Mouse (Mus musculus): ENCODE data around the gene Ccdc138. TPM values are rescaled to one million over a fixed set of nuclear protein-coding genes. Genes with fewer than 3 reads are reported as not detected.
A peak's percentile ranks its signal among the peaks of the same experiment; 100 is the strongest.

Ccdc138 gene
- total and polyA plus RNA-seq, 2 experiments from 2014 or later: 2.0 to 6.4 TPM

DNA sequence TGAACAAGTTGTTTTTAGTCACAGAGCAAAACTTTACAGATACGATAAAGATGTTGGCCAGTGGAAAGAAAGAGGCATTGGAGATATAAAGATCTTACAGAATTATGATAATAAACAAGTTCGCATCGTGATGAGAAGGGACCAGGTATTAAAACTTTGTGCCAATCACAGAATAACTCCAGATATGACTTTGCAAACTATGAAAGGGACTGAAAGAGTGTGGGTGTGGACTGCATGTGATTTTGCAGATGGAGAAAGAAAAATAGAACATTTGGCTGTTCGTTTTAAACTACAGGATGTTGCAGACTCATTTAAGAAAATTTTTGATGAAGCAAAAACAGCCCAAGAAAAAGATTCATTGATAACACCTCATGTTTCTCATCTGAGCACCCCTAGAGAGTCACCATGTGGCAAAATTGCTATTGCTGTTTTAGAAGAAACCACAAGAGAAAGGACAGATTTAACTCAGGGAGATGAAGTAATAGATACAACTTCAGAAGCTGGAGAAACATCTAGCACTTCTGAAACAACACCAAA is 17.7 kb upstream of the Ccdc138 start:
- no peak for DNase-seq (ENCODE audit: low spot score)
- Histone ChIP-seq H3K4me2 (ENCODE audit: low read depth, low read length) (no peak overlapping the region), H3K27ac (no peak overlapping the region), H3K27me3 (ENCODE audit: insufficient read depth, low read length) (no peaks in the 10 kb centered on the region), H3K4me3 (ENCODE audit: low read length) (no peak overlapping the region), H3K4me1 (ENCODE audit: insufficient read depth, low read length) (no peaks in the 10 kb centered on the region), H3K9me3 (ENCODE audit: low read length) (no peaks in the 10 kb centered on the region), H3K36me3 (ENCODE audit: insufficient read depth, low read length) (peaks cover 56% of the 10 kb centered on the region), H3K9ac (replicated peaks; ENCODE audit: low read length) (no peak overlapping the region)
- no peak for TF ChIP-seq CTCF (IDR thresholded peaks at IDR 0.05; ENCODE audit: low read depth)
- no peak for ATAC-seq
- WGBS: 95% methylated on average over 4 of the region's 4 CpGs

DNA sequence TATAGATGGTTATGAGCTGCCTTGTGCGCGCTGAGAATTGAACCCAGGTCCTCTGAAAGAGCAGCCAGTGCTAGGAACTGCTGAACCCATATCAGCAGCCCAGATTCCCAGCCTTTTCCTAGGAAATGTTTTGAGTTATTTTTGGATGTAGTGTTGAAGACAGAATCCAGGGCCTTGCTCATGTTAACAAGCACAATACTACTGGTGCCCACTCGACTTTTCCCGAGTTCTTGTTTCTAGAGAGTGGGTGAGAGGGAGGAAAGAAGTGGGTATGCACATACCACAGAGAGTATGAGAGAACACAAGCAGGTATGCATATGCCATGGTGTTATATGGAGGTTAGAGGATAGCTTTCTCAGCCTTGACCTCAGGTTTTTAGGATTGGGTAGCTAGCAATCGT is 6.7 kb upstream of the Ccdc138 start:
- peaks cover 29% of the 10 kb centered on the region for H3K36me3 ChIP-seq (ENCODE audit: insufficient read depth, low read length)

DNA sequence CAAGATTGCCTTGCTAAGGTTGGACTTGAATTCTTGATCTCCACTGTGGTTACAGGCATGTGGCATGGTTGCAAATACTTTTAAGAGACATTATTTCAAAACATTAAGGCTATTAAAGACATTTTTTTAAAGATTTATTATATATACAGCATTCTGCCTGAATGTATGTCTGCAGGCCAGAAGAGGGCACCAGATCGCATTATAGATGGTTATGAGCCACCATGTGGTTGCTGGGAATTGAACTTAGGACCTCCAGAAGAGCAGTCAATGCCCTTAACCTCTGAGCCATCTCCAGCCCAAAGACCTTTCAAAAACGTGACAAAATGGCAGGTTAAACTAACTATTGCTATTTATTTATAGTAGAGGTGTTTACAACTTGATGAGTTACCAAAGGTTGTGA is 2.1 kb upstream of the Ccdc138 start:
- Histone ChIP-seq H3K9ac (replicated peaks; ENCODE audit: low read length) (no peak overlapping the region), H3K9me3 (ENCODE audit: low read length) (no peaks in the 10 kb centered on the region), H3K4me1 (ENCODE audit: insufficient read depth, low read length) (no peaks in the 10 kb centered on the region), H3K36me3 (ENCODE audit: insufficient read depth, low read length) (peaks cover 29% of the 10 kb centered on the region), H3K27ac (no peak overlapping the region), H3K4me2 (ENCODE audit: low read depth, low read length) (no peak overlapping the region), H3K27me3 (ENCODE audit: insufficient read depth, low read length) (no peaks in the 10 kb centered on the region), H3K4me3 (ENCODE audit: low read length) (no peak overlapping the region)
- WGBS: 86% methylated on average over 2 of the region's 2 CpGs
- DNase-seq (ENCODE audit: low spot score) (no peak), ATAC-seq (no peak)
- peak; percentile 18; the same call in 1 of the 2 replicates for TF ChIP-seq CTCF (IDR thresholded peaks at IDR 0.05; ENCODE audit: low read depth)

More for the DNA sequence above, 6.7 kb upstream of the Ccdc138 start:
- Histone ChIP-seq H3K9ac (replicated peaks; ENCODE audit: low read length) (no peak overlapping the region), H3K27ac (no peak overlapping the region), H3K27me3 (ENCODE audit: insufficient read depth, low read length) (no peaks in the 10 kb centered on the region), H3K4me3 (ENCODE audit: low read length) (no peak overlapping the region), H3K9me3 (ENCODE audit: low read length) (no peaks in the 10 kb centered on the region), H3K4me1 (ENCODE audit: insufficient read depth, low read length) (no peaks in the 10 kb centered on the region), H3K4me2 (ENCODE audit: low read depth, low read length) (no peak overlapping the region)
- DNase-seq (ENCODE audit: low spot score) (no peak), ATAC-seq (no peak)
- no peak for TF ChIP-seq CTCF (IDR thresholded peaks at IDR 0.05; ENCODE audit: low read depth)
- 93% methylated on average over 5 of the region's 5 CpGs for WGBS

DNA sequence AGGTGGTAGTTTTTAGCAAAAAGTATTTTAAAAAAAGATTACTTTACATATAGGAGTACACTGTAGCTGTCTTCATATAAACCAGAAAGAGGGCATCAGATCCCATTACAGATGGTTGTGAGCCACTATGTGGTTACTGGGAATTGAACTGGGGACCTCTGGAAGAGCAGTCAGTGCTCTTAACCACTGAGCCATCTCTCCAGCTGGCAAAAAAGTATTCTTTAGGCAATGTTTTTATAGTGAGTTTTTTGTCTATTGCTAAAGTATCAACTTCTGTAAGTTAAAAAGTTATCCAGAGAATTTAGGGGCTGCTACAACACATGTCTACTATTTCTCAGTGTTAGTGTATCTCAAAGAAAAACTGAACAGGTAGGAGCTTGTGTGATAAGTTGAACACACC is 1.0 kb upstream of the Ccdc138 start:
- no peak for TF ChIP-seq CTCF (IDR thresholded peaks at IDR 0.05; ENCODE audit: low read depth)
- Histone ChIP-seq H3K9ac (replicated peaks; ENCODE audit: low read length) (no peak overlapping the region), H3K4me3 (ENCODE audit: low read length) (no peak overlapping the region), H3K27me3 (ENCODE audit: insufficient read depth, low read length) (no peaks in the 10 kb centered on the region), H3K9me3 (ENCODE audit: low read length) (no peaks in the 10 kb centered on the region), H3K4me2 (ENCODE audit: low read depth, low read length) (peak overlapping the region; percentile 62; the same call in 1 of the 2 replicates), H3K36me3 (ENCODE audit: insufficient read depth, low read length) (peaks cover 19% of the 10 kb centered on the region), H3K4me1 (ENCODE audit: insufficient read depth, low read length) (no peaks in the 10 kb centered on the region), H3K27ac (no peak overlapping the region)
- no peak for DNase-seq (ENCODE audit: low spot score)
- ATAC-seq: no peak

DNA sequence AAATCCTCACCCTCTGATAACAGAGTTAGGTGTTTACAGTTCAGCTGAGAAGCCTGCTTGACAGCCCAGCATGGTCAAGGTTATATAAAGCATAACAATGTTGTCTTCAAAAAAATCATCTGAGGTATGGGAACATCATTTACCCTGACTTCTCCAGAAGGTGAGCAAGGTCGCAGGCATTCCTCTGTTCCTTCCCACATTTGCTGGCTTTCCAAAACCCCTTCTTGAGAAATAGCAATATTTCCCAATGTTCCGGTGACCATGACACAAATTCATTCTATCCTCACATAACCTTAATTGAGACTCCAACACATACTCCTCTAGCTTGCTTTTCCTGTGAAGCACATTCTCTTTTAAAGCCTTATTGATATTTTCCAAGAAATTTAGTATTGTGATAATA is 768 bp downstream of the Ccdc138 start:
- peak overlapping the region; percentile 78 for H3K4me3 ChIP-seq (ENCODE audit: low read length)
- H3K4me1 ChIP-seq (ENCODE audit: insufficient read depth, low read length): no peaks in the 10 kb centered on the region
- H3K4me2 ChIP-seq (ENCODE audit: low read depth, low read length): peak overlapping the region; percentile 62
- H3K36me3 ChIP-seq (ENCODE audit: insufficient read depth, low read length): peaks cover 4% of the 10 kb centered on the region; the same call in 1 of the 2 replicates
- TF ChIP-seq CTCF (IDR thresholded peaks at IDR 0.05; ENCODE audit: low read depth): no peak
- no peaks in the 10 kb centered on the region for H3K27me3 ChIP-seq (ENCODE audit: insufficient read depth, low read length)
- no peaks in the 10 kb centered on the region for H3K9me3 ChIP-seq (ENCODE audit: low read length)
- no peak overlapping the region for H3K27ac ChIP-seq
- 63% methylated on average over 2 of the region's 2 CpGs for WGBS
- H3K9ac ChIP-seq (replicated peaks; ENCODE audit: low read length): peak overlapping the region; percentile 57
- DNase-seq (ENCODE audit: low spot score): no peak
- no peak for ATAC-seq

DNA sequence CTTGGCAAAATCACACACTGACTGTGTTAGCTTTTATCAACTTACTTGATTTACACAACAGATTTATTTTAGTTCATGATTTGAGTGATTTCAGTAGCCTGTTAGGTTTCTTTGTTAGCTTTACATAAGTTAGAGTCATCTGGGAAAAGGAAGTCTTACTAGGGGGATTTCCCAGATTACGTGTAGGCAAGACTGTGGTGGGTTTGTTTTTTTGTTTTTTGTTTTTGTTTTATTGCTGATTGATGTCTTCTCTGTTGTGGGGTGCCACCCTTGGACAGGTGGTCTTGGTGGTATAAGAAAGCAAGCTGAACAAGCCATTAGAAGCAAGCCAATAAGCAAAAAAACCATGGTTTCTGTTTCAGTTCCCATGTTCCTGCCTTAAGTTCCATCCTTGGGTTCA is 31.6 kb downstream of the Ccdc138 start:
- no peak overlapping the region for H3K4me2 ChIP-seq (ENCODE audit: low read depth, low read length)
- DNase-seq (ENCODE audit: low spot score): no peak
- no peak for TF ChIP-seq CTCF (IDR thresholded peaks at IDR 0.05; ENCODE audit: low read depth)
- H3K4me1 ChIP-seq (ENCODE audit: insufficient read depth, low read length): no peaks in the 10 kb centered on the region
- H3K4me3 ChIP-seq (ENCODE audit: low read length): no peak overlapping the region
- WGBS: 83% methylated on average over 1 of the region's 1 CpGs
- no peaks in the 10 kb centered on the region for H3K27me3 ChIP-seq (ENCODE audit: insufficient read depth, low read length)
- H3K27ac ChIP-seq: no peak overlapping the region
- H3K9ac ChIP-seq (replicated peaks; ENCODE audit: low read length): no peak overlapping the region
- H3K36me3 ChIP-seq (ENCODE audit: insufficient read depth, low read length): no peaks in the 10 kb centered on the region
- no peak for ATAC-seq
- H3K9me3 ChIP-seq (ENCODE audit: low read length): no peaks in the 10 kb centered on the region

DNA sequence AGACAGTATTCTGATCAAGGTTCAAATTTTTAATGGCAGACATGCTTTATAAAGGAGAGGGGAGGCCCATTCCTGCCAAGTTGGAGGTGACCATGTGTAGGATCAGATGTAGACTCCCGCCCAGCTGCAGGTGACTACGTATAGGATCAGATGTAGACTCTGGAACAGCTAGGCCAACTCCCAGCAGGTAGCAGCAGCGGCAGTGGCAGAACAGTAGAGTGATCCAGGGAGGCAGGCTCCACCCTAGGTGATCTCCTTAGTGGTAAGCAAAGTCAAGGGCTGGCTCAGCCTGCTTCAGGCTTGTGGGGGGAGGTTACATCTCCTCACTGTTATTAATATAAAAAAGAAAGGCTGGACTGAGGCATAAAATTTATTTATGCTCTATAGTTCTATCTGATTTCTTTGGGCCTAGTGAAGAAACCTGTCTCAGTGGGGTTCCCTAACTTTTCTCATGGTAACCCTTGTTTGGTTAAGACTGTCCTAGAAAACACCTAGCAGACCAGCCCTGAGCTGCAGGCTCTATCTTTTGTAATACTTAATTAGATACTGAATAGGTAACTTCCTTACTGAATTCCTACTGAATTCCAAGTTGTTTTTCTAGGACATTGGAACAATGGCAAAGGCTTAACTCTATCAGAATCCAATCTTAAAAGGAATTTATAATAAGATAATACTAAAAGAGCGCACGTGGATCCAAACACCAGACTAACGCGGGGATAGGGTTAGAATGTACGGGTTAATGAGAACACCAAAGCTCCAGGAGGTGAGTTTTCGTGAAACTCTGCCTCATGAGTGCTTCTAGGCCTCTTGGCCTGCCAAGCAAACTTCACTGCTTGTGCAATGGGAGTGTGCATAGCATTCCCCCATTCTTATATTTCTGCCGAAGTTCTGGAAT is 33.4 kb downstream of the Ccdc138 start:
- H3K27ac ChIP-seq: no peak overlapping the region
- H3K4me1 ChIP-seq (ENCODE audit: insufficient read depth, low read length): no peaks in the 10 kb centered on the region
- no peak for DNase-seq (ENCODE audit: low spot score)
- H3K9me3 ChIP-seq (ENCODE audit: low read length): no peaks in the 10 kb centered on the region
- 83% methylated on average over 10 of the region's 10 CpGs for WGBS
- no peak overlapping the region for H3K4me2 ChIP-seq (ENCODE audit: low read depth, low read length)
- ATAC-seq: no peak
- H3K9ac ChIP-seq (replicated peaks; ENCODE audit: low read length): no peak overlapping the region
- H3K4me3 ChIP-seq (ENCODE audit: low read length): no peak overlapping the region
- TF ChIP-seq CTCF (IDR thresholded peaks at IDR 0.05; ENCODE audit: low read depth): no peak
- no peaks in the 10 kb centered on the region for H3K27me3 ChIP-seq (ENCODE audit: insufficient read depth, low read length)
- no peaks in the 10 kb centered on the region for H3K36me3 ChIP-seq (ENCODE audit: insufficient read depth, low read length)

All from hindbrain, postnatal 0 days (tissue).